Mouse (Mus musculus): ENCODE data around the gene Fgfr2. TPM values are rescaled to one million over a fixed set of nuclear protein-coding genes. Genes with fewer than 3 reads are reported as not detected.

The Fgfr2 gene
- polyA plus RNA-seq, 1 experiment from 2014 or later = 47.9 TPM

DNA sequence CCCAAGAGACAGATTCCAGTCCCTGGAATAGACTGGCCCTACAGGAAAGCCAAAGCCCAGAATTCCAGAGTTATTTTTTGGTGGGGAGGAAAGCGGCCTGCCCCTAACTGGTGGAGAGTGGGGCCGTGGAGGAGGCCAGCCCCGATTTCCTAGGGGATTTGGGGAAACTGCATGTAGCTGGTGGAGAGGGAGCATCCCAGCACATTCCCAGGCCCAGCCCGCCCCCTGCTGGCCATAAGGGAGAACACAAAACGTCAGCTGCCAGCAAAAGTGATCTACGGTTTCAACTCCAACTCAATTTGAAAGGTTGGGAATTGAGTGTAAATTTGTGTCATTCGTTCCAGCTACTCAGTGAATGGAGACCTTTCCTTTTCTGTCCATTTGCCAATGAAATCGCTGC is 909.7 kb downstream of the Fgfr2 start:
- no peaks in the 10 kb centered on the region for H3K27me3 ChIP-seq
- H3K36me3 ChIP-seq (ENCODE audit: poor library complexity, severe bottlenecking) = no peaks in the 10 kb centered on the region
- H3K4me3 ChIP-seq = no peak overlapping the region
- H3K4me2 ChIP-seq = no peak overlapping the region
- no peak overlapping the region for H3K27ac ChIP-seq
- peaks cover 28% of the 10 kb centered on the region for H3K4me1 ChIP-seq
- no peak overlapping the region for H3K9ac ChIP-seq
- peak; percentile 68 for ATAC-seq
- no peaks in the 10 kb centered on the region for H3K9me3 ChIP-seq (replicated peaks)
- WGBS = 8% methylated on average over 8 of the region's 8 CpGs

DNA sequence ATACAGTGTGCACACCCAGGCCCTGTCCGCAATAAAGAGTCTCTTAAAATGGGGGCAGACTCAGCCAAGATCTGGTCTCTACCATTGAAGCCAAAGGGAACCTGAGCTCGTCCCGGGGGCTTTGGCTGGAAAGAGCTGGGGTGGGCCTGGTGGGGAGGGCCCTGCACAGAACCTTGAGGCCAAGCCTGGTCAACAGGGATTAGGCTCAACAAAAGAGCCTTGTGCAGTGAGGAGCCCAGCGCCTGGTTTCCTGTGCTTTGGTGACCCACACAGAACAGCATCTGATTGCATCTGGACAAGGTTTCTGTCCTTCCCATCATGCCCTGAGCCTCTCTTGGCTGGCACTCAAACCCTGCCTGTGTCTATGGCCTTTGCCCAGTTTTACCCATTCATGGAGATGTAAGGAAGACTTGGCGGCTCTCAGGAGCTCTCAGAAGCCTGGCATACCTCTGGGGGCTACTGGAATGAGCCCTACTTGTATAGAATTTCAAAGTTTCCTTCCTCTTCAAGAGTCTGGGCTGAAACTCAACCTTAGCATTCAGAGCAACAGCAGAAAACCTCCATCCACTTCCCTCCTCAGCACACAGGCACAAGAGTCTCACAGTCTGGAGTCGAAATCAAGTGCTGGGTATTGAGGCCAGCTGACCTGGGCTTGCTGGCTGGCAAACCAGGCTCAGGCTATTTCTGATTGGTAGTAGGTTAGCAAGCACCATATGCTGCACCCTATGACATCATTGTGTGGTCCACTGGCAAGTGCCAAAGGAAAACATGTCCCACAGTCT is 911.0 kb downstream of the Fgfr2 start:
- H3K27ac ChIP-seq = peak overlapping the region; percentile 42; the same call in 1 of the 2 replicates
- H3K27me3 ChIP-seq = no peaks in the 10 kb centered on the region
- peak; percentile 63 for ATAC-seq
- H3K36me3 ChIP-seq (ENCODE audit: poor library complexity, severe bottlenecking) = no peaks in the 10 kb centered on the region
- no peak overlapping the region for H3K4me2 ChIP-seq
- H3K4me3 ChIP-seq = no peak overlapping the region
- H3K9me3 ChIP-seq (replicated peaks) = no peaks in the 10 kb centered on the region
- 59% methylated on average over 6 of the region's 6 CpGs for WGBS
- H3K9ac ChIP-seq = no peak overlapping the region
- H3K4me1 ChIP-seq = peaks cover 28% of the 10 kb centered on the region

DNA sequence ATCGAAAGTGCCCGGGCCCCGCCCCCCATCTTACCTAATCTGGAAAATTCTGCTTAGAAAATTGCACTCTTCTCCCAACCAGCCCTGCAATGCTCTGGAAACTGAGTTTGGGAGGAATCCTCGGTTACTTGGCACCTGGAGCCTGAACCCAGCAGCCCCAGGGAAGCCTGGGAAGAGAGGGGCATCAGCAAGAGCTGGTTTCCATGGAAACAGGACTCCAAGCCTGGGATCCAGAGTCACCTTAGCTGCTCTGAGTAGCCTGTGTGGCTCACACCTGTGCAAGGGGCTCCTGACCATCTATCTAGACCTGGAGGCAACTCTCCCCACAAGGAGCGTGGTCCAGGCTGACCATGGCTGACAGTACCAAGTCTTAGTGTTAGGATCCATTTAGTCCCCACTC is 912.5 kb downstream of the Fgfr2 start:
- WGBS = 81% methylated on average over 5 of the region's 5 CpGs
- no peaks in the 10 kb centered on the region for H3K9me3 ChIP-seq (replicated peaks)
- peaks cover 28% of the 10 kb centered on the region for H3K4me1 ChIP-seq
- H3K36me3 ChIP-seq (ENCODE audit: poor library complexity, severe bottlenecking) = no peaks in the 10 kb centered on the region
- no peaks in the 10 kb centered on the region; the same call in 1 of the 2 replicates for H3K27me3 ChIP-seq
- H3K9ac ChIP-seq = no peak overlapping the region
- no peak overlapping the region for H3K4me2 ChIP-seq
- ATAC-seq = no peak
- no peak overlapping the region for H3K27ac ChIP-seq
- no peak overlapping the region for H3K4me3 ChIP-seq

- Histone ChIP-seq H3K4me3 (no peak overlapping the region), H3K4me1 (peaks cover 28% of the 10 kb centered on the region), H3K9me3 (replicated peaks) (no peaks in the 10 kb centered on the region), H3K36me3 (ENCODE audit: poor library complexity, severe bottlenecking) (no peaks in the 10 kb centered on the region), H3K9ac (no peak overlapping the region), H3K27me3 (no peaks in the 10 kb centered on the region; the same call in 1 of the 2 replicates), H3K4me2 (no peak overlapping the region), H3K27ac (no peak overlapping the region; the same call in 1 of the 2 replicates)
- ATAC-seq = no peak; the same call in 1 of the 2 replicates
- WGBS = 73% methylated on average over 9 of the region's 9 CpGs
Measured at GRCm38 (mm10) chr7:132208946-132209651, 914.1 kb downstream of the Fgfr2 start.

DNA sequence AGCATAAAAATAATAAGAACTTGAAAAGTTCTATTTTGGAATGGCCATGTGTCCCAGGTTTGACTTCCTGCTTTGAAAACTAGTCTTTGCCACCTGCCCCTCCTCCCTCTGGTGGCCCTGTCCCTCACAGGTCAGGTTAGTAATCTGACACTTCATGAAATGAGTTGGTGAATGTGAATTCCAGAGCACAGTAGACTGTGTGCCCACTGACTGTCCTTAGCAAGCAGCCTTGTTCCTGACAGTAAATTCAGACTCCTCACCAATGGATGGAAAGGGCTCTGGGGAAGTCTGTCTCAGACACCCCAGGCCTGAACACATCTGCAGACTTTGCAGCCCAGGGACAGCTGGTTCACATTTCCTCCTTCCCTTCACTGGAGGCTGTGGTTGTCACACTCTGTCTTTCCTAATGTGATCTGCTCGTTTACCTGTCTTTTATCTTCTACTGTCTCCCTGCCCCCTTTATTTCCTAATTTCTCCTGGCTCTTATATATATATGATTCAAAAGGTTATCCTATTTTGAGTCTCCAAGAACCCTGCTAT is 919.0 kb downstream of the Fgfr2 start:
- WGBS = 55% methylated on average over 1 of the region's 1 CpGs
- H3K9ac ChIP-seq = no peak overlapping the region
- H3K4me1 ChIP-seq = peaks cover 10% of the 10 kb centered on the region; the same call in 1 of the 2 replicates
- no peak overlapping the region for H3K4me3 ChIP-seq
- no peaks in the 10 kb centered on the region for H3K9me3 ChIP-seq (replicated peaks)
- H3K36me3 ChIP-seq (ENCODE audit: poor library complexity, severe bottlenecking) = no peaks in the 10 kb centered on the region
- no peak overlapping the region for H3K27ac ChIP-seq
- no peak for ATAC-seq
- no peak overlapping the region for H3K4me2 ChIP-seq
- no peaks in the 10 kb centered on the region; the same call in 1 of the 2 replicates for H3K27me3 ChIP-seq

GRCm38 (mm10) chr7:132199686-132200085 is 923.5 kb downstream of the Fgfr2 start:
- no peak overlapping the region for H3K4me2 ChIP-seq
- no peak overlapping the region for H3K9ac ChIP-seq
- no peak for ATAC-seq
- H3K36me3 ChIP-seq (ENCODE audit: poor library complexity, severe bottlenecking) = no peaks in the 10 kb centered on the region
- H3K27ac ChIP-seq = no peak overlapping the region
- H3K27me3 ChIP-seq = no peaks in the 10 kb centered on the region
- 31% methylated on average over 6 of the region's 6 CpGs for WGBS
- H3K4me1 ChIP-seq = peaks cover 17% of the 10 kb centered on the region
- no peaks in the 10 kb centered on the region for H3K9me3 ChIP-seq (replicated peaks)
- H3K4me3 ChIP-seq = no peak overlapping the region

- H3K4me3 ChIP-seq = no peak overlapping the region
- no peaks in the 10 kb centered on the region for H3K36me3 ChIP-seq (ENCODE audit: poor library complexity, severe bottlenecking)
- H3K27me3 ChIP-seq = no peaks in the 10 kb centered on the region
- no peak overlapping the region for H3K27ac ChIP-seq
- H3K9ac ChIP-seq = no peak overlapping the region
- H3K4me2 ChIP-seq = no peak overlapping the region
- H3K9me3 ChIP-seq (replicated peaks) = no peaks in the 10 kb centered on the region
- 77% methylated on average over 1 of the region's 1 CpGs for WGBS
- no peak for ATAC-seq
- peaks cover 17% of the 10 kb centered on the region for H3K4me1 ChIP-seq
Measured at GRCm38 (mm10) chr7:132198806-132199205, 924.3 kb downstream of the Fgfr2 start.

- peaks cover 21% of the 10 kb centered on the region for H3K4me1 ChIP-seq
- no peak overlapping the region for H3K4me2 ChIP-seq
- 66% methylated on average over 7 of the region's 7 CpGs for whole genome bisulfite sequencing
Measured at GRCm38 (mm10) chr7:132197817-132198475, 925.2 kb downstream of the Fgfr2 start.

DNA sequence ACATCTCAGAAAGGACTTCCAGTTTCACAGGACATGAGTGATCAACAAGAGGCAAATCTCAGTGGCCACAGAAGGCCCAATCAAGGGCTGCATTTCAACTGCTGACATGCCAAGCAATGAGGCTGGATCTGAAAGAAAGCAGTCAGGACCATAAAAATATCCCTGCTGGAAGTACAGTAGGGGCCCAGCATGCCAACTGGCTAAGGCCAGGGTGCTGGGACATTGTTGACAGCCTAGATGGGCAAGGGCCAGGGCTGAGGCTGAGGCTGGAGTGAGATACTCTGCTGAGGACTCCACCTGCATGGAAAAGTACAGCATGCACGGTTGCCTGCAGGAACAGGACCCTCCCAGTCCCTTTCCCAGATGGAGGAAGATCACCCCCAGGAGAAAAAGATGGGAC is 926.6 kb downstream of the Fgfr2 start:
- Histone ChIP-seq H3K27ac (no peak overlapping the region), H3K9ac (no peak overlapping the region), H3K4me3 (no peak overlapping the region), H3K27me3 (no peaks in the 10 kb centered on the region), H3K4me2 (no peak overlapping the region), H3K4me1 (peaks cover 21% of the 10 kb centered on the region), H3K36me3 (ENCODE audit: poor library complexity, severe bottlenecking) (no peaks in the 10 kb centered on the region), H3K9me3 (replicated peaks) (no peaks in the 10 kb centered on the region)
- ATAC-seq = no peak
- 80% methylated on average over 1 of the region's 1 CpGs for WGBS

More at GRCm38 (mm10) chr7:132197817-132198475, 925.2 kb downstream of the Fgfr2 start:
- Histone ChIP-seq H3K4me3 (no peak overlapping the region), H3K27me3 (no peaks in the 10 kb centered on the region), H3K9me3 (replicated peaks) (no peaks in the 10 kb centered on the region), H3K9ac (no peak overlapping the region), H3K36me3 (ENCODE audit: poor library complexity, severe bottlenecking) (no peaks in the 10 kb centered on the region), H3K27ac (no peak overlapping the region)
- ATAC-seq = no peak

DNA sequence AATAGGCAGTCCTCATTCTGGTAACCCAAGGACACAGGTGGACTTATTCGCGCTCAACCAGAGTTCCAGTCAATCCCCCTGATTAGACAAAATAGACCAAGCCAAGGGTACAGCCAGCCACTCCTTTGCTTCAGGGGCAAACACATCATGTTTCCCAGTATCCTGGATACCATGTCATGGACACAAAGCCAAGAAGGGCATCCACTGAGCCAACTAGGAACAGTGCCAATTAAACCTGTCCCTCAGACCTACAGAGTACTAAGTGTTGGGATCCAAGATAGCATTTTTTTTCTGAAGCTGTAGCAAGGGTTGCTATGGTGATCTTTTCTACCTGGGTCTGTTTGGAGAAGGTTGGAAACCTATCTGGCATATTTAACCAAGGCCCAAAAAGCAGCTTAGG is 929.5 kb downstream of the Fgfr2 start:
- WGBS = 92% methylated on average over 2 of the region's 2 CpGs
- peaks cover 12% of the 10 kb centered on the region for H3K4me1 ChIP-seq
- no peak for ATAC-seq

GRCm38 (mm10) chr7:132187456-132187855 is 935.7 kb downstream of the Fgfr2 start:
- H3K27ac ChIP-seq = no peak overlapping the region
- no peak overlapping the region for H3K4me3 ChIP-seq
- WGBS = 65% methylated on average over 3 of the region's 3 CpGs
- no peaks in the 10 kb centered on the region for H3K36me3 ChIP-seq (ENCODE audit: poor library complexity, severe bottlenecking)
- 0 out of 2 replicates have a peak, but pooled peaks cover 3% of the 10 kb centered on the region for H3K9me3 ChIP-seq (replicated peaks)
- H3K9ac ChIP-seq = no peak overlapping the region
- ATAC-seq = no peak
- no peak overlapping the region for H3K4me2 ChIP-seq
- 0 out of 2 replicates have a peak, but pooled peaks cover 16% of the 10 kb centered on the region for H3K27me3 ChIP-seq
- H3K4me1 ChIP-seq = peaks cover 24% of the 10 kb centered on the region

More for the DNA sequence above, 929.5 kb downstream of the Fgfr2 start:
- H3K36me3 ChIP-seq (ENCODE audit: poor library complexity, severe bottlenecking) = no peaks in the 10 kb centered on the region
- 0 out of 2 replicates have a peak, but pooled peaks cover 3% of the 10 kb centered on the region for H3K9me3 ChIP-seq (replicated peaks)
- H3K4me3 ChIP-seq = no peak overlapping the region
- H3K4me2 ChIP-seq = no peak overlapping the region
- H3K27me3 ChIP-seq = no peaks in the 10 kb centered on the region
- H3K27ac ChIP-seq = no peak overlapping the region
- H3K9ac ChIP-seq = no peak overlapping the region

Data from forebrain, embryonic 13.5 days (tissue).